Mouse (Mus musculus): ENCODE measurements around the gene Fam161a.

DNA sequence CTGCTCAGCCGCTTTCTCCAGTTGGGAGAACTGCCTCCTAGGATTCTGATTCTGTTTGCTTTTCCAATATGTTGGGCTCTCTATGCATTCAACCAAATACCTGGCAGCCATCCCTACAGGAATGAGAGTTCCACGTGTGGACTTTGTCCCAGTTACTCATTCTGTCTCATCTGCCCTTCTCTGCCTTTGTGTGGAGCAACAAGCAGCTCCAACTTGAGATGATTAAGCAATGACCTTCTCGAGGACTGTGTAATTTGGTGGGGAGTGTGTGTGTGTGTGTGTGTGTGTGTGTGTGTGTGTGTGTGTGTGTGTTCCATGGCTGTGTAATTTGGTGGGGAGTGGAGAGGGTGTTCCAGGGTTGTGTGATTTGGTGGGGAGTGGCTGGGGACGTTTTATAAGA lies 45.0 kb downstream of the Fam161a start:
- no peak for TF ChIP-seq CTCF (IDR thresholded peaks at IDR 0.05; ENCODE audit: low read depth, low read length)
- TF ChIP-seq GATA1 (IDR thresholded peaks at IDR 0.05; ENCODE audit: borderline replicate concordance, low read length): no peak
- TF ChIP-seq TAL1 (conservative IDR thresholded peaks at IDR 0.05; ENCODE audit: low read depth, low read length): no peak
- TF ChIP-seq POLR2AphosphoS5 (IDR thresholded peaks at IDR 0.05; ENCODE audit: insufficient replicate concordance, low read depth, low read length): no peak

All from G1E (cell line).